Mouse (Mus musculus) G1E (cell line): ENCODE data around the gene Ephb1.

Experiments
- CTCF ChIP-seq: IDR thresholded peaks from 2 replicates; pipeline ENCODE4 v1.5.1; 2012; ENCODE audit warnings: low read depth, low read length, inconsistent platforms, mixed read lengths
- GATA1 ChIP-seq: IDR thresholded peaks from 2 replicates; pipeline ENCODE4 v1.6.1; 2012; ENCODE audit warnings: borderline replicate concordance, low read length, inconsistent platforms, mixed read lengths
- GATA2 ChIP-seq: IDR thresholded peaks from 2 replicates; pipeline ENCODE4 v1.6.1; 2012; ENCODE audit warnings: low read depth, low read length, inconsistent platforms, borderline replicate concordance
- TAL1 ChIP-seq: conservative IDR thresholded peaks from 2 replicates; pipeline ENCODE4 v1.6.1; 2012; ENCODE audit warnings: low read depth, low read length, inconsistent platforms, mixed read lengths

DNA sequence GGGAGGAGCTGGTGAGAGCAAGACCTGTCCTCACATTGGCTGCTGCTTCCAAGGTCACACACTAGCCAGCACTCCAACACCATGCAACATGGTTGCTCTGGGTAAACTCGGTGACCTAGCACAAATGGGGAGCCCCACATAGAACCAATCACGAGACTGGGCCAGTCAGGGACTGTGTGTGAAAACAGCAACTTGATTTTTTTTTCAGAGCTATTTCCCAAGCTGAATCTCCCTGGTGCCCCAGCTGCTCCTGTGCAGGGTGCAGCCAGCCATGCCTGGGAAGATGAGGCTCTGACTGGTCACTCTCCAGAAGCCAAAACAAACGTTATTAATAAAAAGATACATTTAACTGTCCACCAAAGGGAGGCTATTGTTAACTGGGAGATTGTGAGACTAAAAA is 173.2 kb downstream of the Ephb1 start:
- TF ChIP-seq CTCF (no peak), TAL1 (no peak), GATA1 (no peak), GATA2 (no peak)
